Mouse (Mus musculus): ENCODE data around the gene Sema7a.

GRCm38 (mm10) chr9:57968783-57969542 lies 29.1 kb downstream of the Sema7a start:
- no peak for TF ChIP-seq POLR2A (IDR thresholded peaks at IDR 0.05; ENCODE audit: borderline replicate concordance, extremely low read depth, insufficient read depth, insufficient read length, poor library complexity, severe bottlenecking)
- no peak for TF ChIP-seq CTCF (IDR thresholded peaks at IDR 0.05; ENCODE audit: borderline replicate concordance, extremely low read depth, insufficient read depth, insufficient read length)

Data from brain, embryonic 14.5 days (tissue).